In the genomic region with DNA sequence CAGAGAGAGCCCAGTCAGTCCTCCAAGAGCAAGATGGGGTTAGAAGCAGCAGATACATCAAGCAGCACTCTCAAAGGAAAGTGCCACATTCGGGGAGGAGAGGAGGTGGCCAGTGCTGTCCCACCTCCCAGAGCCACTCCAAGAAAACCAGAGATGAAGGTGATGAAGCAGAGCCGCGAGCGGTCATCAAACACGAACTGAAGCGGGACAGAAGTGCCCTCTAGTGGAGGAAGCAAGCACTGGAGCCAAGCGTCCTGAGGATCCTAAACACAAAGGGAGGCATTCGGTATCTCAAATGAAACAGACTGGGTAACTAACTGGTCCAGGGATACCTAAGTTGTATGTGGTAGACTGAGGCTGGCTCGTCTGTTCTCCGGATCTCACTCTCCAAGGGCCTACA, we compare ENCODE assay signal across 7 mouse cellular contexts. TPM values are rescaled to one million over a fixed set of nuclear protein-coding genes. Genes with fewer than 3 reads are reported as not detected.
DNase-seq lines count a peak whose midpoint lies in the region; ATAC-seq lines count a peak whose summit lies in the region.

No protein-coding gene starts in this region.

- no peaks in the 10 kb centered on the region for H3K9me3 ChIP-seq in hindbrain, embryonic 14.5 days (ENCODE audit: control insufficient read depth, low read length)
- H3K9me3 ChIP-seq in midbrain, embryonic 10.5 days (replicated peaks) = no peaks in the 10 kb centered on the region; the same call in 1 of the 2 replicates

- peak; percentile 49 for DNase-seq in MN1 (ENCODE audit: low spot score)
- DNase-seq in c-Kit-negative CD71-positive TER-119-positive erythroid progenitor cells, embryonic 14.5 days (ENCODE audit: low read depth, low spot score) = peak; percentile 64
- peak; percentile 77 for DNase-seq in hindbrain, embryonic 14.5 days (ENCODE audit: low spot score)
- peak; percentile 72 to 81 for DNase-seq in left cerebral cortex, postnatal 14 days (ENCODE audit: low spot score in 2 of 2)
- peak; percentile 65 for DNase-seq in midbrain, embryonic 10.5 days (ENCODE audit: low spot score)
- DNase-seq in spleen, adult 12 weeks (ENCODE audit: low spot score) = peak; percentile 39

- peak overlapping the region; percentile 94; the same call in 1 of the 2 replicates for H3K27ac ChIP-seq in hindbrain, embryonic 14.5 days
- no peak overlapping the region for H3K27ac ChIP-seq in midbrain, embryonic 10.5 days (replicated peaks)

- H3K9ac ChIP-seq in hindbrain, embryonic 14.5 days = no peak overlapping the region

- H3K36me3 ChIP-seq in hindbrain, embryonic 14.5 days (replicated peaks; ENCODE audit: control insufficient read depth, insufficient read depth) = peaks cover 25% of the 10 kb centered on the region; the same call in 1 of the 2 replicates
- peaks cover 69% of the 10 kb centered on the region for H3K36me3 ChIP-seq in midbrain, embryonic 10.5 days

- H3K4me2 ChIP-seq in hindbrain, embryonic 14.5 days (replicated peaks) = peak overlapping the region; percentile 86

- peaks cover 33% of the 10 kb centered on the region for H3K4me1 ChIP-seq in hindbrain, embryonic 14.5 days (replicated peaks; ENCODE audit: control insufficient read depth, insufficient read depth, low read length)
- H3K4me1 ChIP-seq in midbrain, embryonic 10.5 days = peaks cover 26% of the 10 kb centered on the region

- 25% methylated on average over 10 of the region's 10 CpGs for WGBS in hindbrain, embryonic 14.5 days
- 35% methylated on average over 10 of the region's 10 CpGs for WGBS in midbrain, embryonic 10.5 days

- H3K27me3 ChIP-seq in hindbrain, embryonic 14.5 days (ENCODE audit: control insufficient read depth, insufficient read depth, low read length) = peaks cover 5% of the 10 kb centered on the region
- H3K27me3 ChIP-seq in midbrain, embryonic 10.5 days (ENCODE audit: low read depth, poor library complexity, severe bottlenecking) = peaks cover 50% of the 10 kb centered on the region

- H3K4me3 ChIP-seq in hindbrain, embryonic 14.5 days (replicated peaks; ENCODE audit: low read length) = no peak overlapping the region
- no peak overlapping the region for H3K4me3 ChIP-seq in midbrain, embryonic 10.5 days

- intact Hi-C loops in left cerebral cortex, postnatal 14 days (cut with DNase I) = loop anchor here (5.0 kb wide), 3 partner anchors 38 to 182 kb away; no protein-coding TSS in a partner anchor

- ATAC-seq in erythroid progenitor cell, adult 5-6 weeks (replicated peaks; ENCODE audit: low FRiP score, poor library complexity, severe bottlenecking) = peak; percentile 80
- no peak for ATAC-seq in hindbrain, embryonic 14.5 days (ENCODE audit: low FRiP score)

RNA-seq across cellular contexts. Expression of gene Strn4, which starts 6.0 kb away (rescaled TPM):
- 75.0 and 87.2 TPM in 2 replicates for total RNA-seq in erythroid progenitor cell, adult 5-6 weeks (2015; ENCODE audit: low replicate concordance)
- 76.9 and 128 TPM in 2 replicates for total RNA-seq in erythroid progenitor cell, adult 5-6 weeks (2017; ENCODE audit: low replicate concordance)
- 174 and 197 TPM in 2 replicates for polyA plus RNA-seq in hindbrain, embryonic 14.5 days (2014; fragmentation: Nextera tagmentation; extraction: Ambion mirVana)
- 100 to 1,000 TPM; 333 to 347 TPM for total RNA-seq in left cerebral cortex, postnatal 14 days (2021)
- 108 and 137 TPM in 2 replicates for polyA plus RNA-seq in midbrain, embryonic 10.5 days (2016; fragmentation: Nextera tagmentation; extraction: Ambion mirVana)

RNA-seq across cellular contexts. Expression of gene Fkrp, which starts 6.8 kb away (rescaled TPM):
- 6.5 and 7.5 TPM in 2 replicates for total RNA-seq in erythroid progenitor cell, adult 5-6 weeks (2015; ENCODE audit: low replicate concordance)
- total RNA-seq in erythroid progenitor cell, adult 5-6 weeks (2017; ENCODE audit: low replicate concordance) = 4.9 and 19.6 TPM in 2 replicates
- polyA plus RNA-seq in hindbrain, embryonic 14.5 days (2014; fragmentation: Nextera tagmentation; extraction: Ambion mirVana) = 44.7 and 48.5 TPM in 2 replicates
- 10 to 100 TPM; 50.3 to 57.2 TPM for total RNA-seq in left cerebral cortex, postnatal 14 days (2021)
- 28.3 and 32.9 TPM in 2 replicates for polyA plus RNA-seq in midbrain, embryonic 10.5 days (2016; fragmentation: Nextera tagmentation; extraction: Ambion mirVana)

RNA-seq across cellular contexts. Expression of gene Slc1a5, which starts 28.6 kb away (rescaled TPM):
- total RNA-seq in erythroid progenitor cell, adult 5-6 weeks (2015; ENCODE audit: low replicate concordance) = 596 and 609 TPM in 2 replicates
- total RNA-seq in erythroid progenitor cell, adult 5-6 weeks (2017; ENCODE audit: low replicate concordance) = 412 and 455 TPM in 2 replicates
- polyA plus RNA-seq in hindbrain, embryonic 14.5 days (2014; fragmentation: Nextera tagmentation; extraction: Ambion mirVana) = 5.9 and 6.8 TPM in 2 replicates
- total RNA-seq in left cerebral cortex, postnatal 14 days (2021) = 1 to 10 TPM; 3.8 to 5.7 TPM
- polyA plus RNA-seq in midbrain, embryonic 10.5 days (2016; fragmentation: Nextera tagmentation; extraction: Ambion mirVana) = 40.1 and 40.4 TPM in 2 replicates

RNA-seq across cellular contexts. Expression of gene Prkd2, which starts 33.0 kb away (rescaled TPM):
- 8.3 and 18.4 TPM in 2 replicates for total RNA-seq in erythroid progenitor cell, adult 5-6 weeks (2015; ENCODE audit: low replicate concordance)
- 3.8 and 4.9 TPM in 2 replicates for total RNA-seq in erythroid progenitor cell, adult 5-6 weeks (2017; ENCODE audit: low replicate concordance)
- 5.6 and 5.8 TPM in 2 replicates for polyA plus RNA-seq in hindbrain, embryonic 14.5 days (2014; fragmentation: Nextera tagmentation; extraction: Ambion mirVana)
- 1 to 10 TPM; 9.0 to 9.3 TPM for total RNA-seq in left cerebral cortex, postnatal 14 days (2021)
- polyA plus RNA-seq in midbrain, embryonic 10.5 days (2016; fragmentation: Nextera tagmentation; extraction: Ambion mirVana) = 11.1 and 11.8 TPM in 2 replicates

Comparison
In these comparisons a context has a peak if more than half of its experiments do, and no peak if none do; other contexts are left out.
1. RNA of gene Slc1a5, which starts 28.6 kb away (total RNA-seq): 412 to 609 TPM in erythroid progenitor cell, adult 5-6 weeks; 3.8 to 5.7 TPM in left cerebral cortex, postnatal 14 days; every median in the first group is over 10 times any median in the second.
2. Peak in every context shown above with its lines, with median percentiles within 50 percentile points of each other: DNase-seq.